Mouse (Mus musculus) brain, embryonic 14.5 days (tissue): ENCODE data around the gene BC052040. TPM values are rescaled to one million over a fixed set of nuclear protein-coding genes. Genes with fewer than 3 reads are reported as not detected.

Experiments
- DNase-seq: peaks from one replicate; pipeline ENCODE4 v3.0.0-alpha.2; 2011; ENCODE audit warnings: low read depth
- CTCF ChIP-seq: fragments of 200-500 bp; IDR thresholded peaks from 2 replicates; pipeline ENCODE4 v1.5.1; 2012; ENCODE audit warnings: inconsistent platforms, mild to moderate bottlenecking, moderate library complexity, borderline replicate concordance; ENCODE audit not compliant: insufficient read depth, insufficient read length; ENCODE audit errors: extremely low read depth
- POLR2A ChIP-seq: fragments of 200-500 bp; IDR thresholded peaks from 2 replicates; pipeline ENCODE4 v1.6.1; 2012; ENCODE audit warnings: mild to moderate bottlenecking, inconsistent platforms, borderline replicate concordance; ENCODE audit not compliant: poor library complexity, insufficient read depth, insufficient read length, severe bottlenecking; ENCODE audit errors: extremely low read depth
- polyA plus RNA-seq: library from polyadenylated mRNA; depleted of rRNA; stranded (reverse); fragments of >200 nt; gene quantifications from 2 replicates; pipeline ENCODE4 v1.2.3, GENCODE M21; 2012

Gene BC052040
- polyA plus RNA-seq, 1 experiment, result 14.8 TPM

GRCm38 (mm10) chr2:115685250-115685649 is 103.7 kb downstream of the BC052040 start:
- DNase-seq, result no peak
- TF ChIP-seq POLR2A (no peak), CTCF (no peak)

GRCm38 (mm10) chr2:115687612-115688011 is 106.1 kb downstream of the BC052040 start:
- TF ChIP-seq CTCF (no peak), POLR2A (no peak)
- DNase-seq, result no peak

GRCm38 (mm10) chr2:115688282-115688681 is 106.8 kb downstream of the BC052040 start:
- no peak for TF ChIP-seq POLR2A
- no peak for TF ChIP-seq CTCF
- DNase-seq, result peak; percentile 78

- TF ChIP-seq POLR2A, result no peak
- TF ChIP-seq CTCF, result no peak
- no peak for DNase-seq
Observed at GRCm38 (mm10) chr2:115693841-115694240, 112.3 kb downstream of the BC052040 start.

- peak; percentile 30 for DNase-seq
- no peak for TF ChIP-seq POLR2A
- no peak for TF ChIP-seq CTCF
Observed at GRCm38 (mm10) chr2:115694386-115694785, 112.9 kb downstream of the BC052040 start.

GRCm38 (mm10) chr2:115699032-115699431 is 117.5 kb downstream of the BC052040 start:
- no peak for DNase-seq
- TF ChIP-seq POLR2A, result no peak
- no peak for TF ChIP-seq CTCF

- DNase-seq, result no peak
- TF ChIP-seq CTCF (no peak), POLR2A (no peak)
Observed at GRCm38 (mm10) chr2:115702610-115703009, 121.1 kb downstream of the BC052040 start.

GRCm38 (mm10) chr2:115717535-115717934 is 136.0 kb downstream of the BC052040 start:
- DNase-seq, result no peak
- TF ChIP-seq POLR2A (no peak), CTCF (no peak)

GRCm38 (mm10) chr2:115717980-115718379 is 136.5 kb downstream of the BC052040 start:
- DNase-seq, result no peak
- no peak for TF ChIP-seq POLR2A
- TF ChIP-seq CTCF, result no peak

- no peak for TF ChIP-seq CTCF
- no peak for TF ChIP-seq POLR2A
- DNase-seq, result peak; percentile 96
Observed at GRCm38 (mm10) chr2:115723452-115723851, 141.9 kb downstream of the BC052040 start.

- no peak for TF ChIP-seq POLR2A
- no peak for TF ChIP-seq CTCF
Observed at GRCm38 (mm10) chr2:115724216-115724615, 142.7 kb downstream of the BC052040 start.

GRCm38 (mm10) chr2:115724726-115725125 is 143.2 kb downstream of the BC052040 start:
- DNase-seq, result peak; percentile 87

More at GRCm38 (mm10) chr2:115724216-115724615, 142.7 kb downstream of the BC052040 start:
- DNase-seq, result peak; percentile 64

GRCm38 (mm10) chr2:115725503-115725902 is 144.0 kb downstream of the BC052040 start:
- TF ChIP-seq CTCF, result no peak
- TF ChIP-seq POLR2A, result no peak
- DNase-seq, result peak; percentile 97

More at GRCm38 (mm10) chr2:115724726-115725125, 143.2 kb downstream of the BC052040 start:
- TF ChIP-seq POLR2A, result no peak
- TF ChIP-seq CTCF, result no peak

- DNase-seq, result peak; percentile 94
- TF ChIP-seq CTCF (no peak), POLR2A (no peak)
Observed at GRCm38 (mm10) chr2:115725926-115726325, 144.4 kb downstream of the BC052040 start.
